Mouse (Mus musculus) bone marrow macrophage, adult 2 months (primary cell): ENCODE data around the gene Gm6793. TPM values are rescaled to one million over a fixed set of nuclear protein-coding genes. Genes with fewer than 3 reads are reported as not detected.

Experiments
- H3K27ac ChIP-seq: 2 replicates; pipeline ENCODE4 v1.5.1; 2012; ENCODE audit warnings: low read depth, low read length; ENCODE audit not compliant: insufficient read depth
- H3K4me1 ChIP-seq: 2 replicates; pipeline ENCODE4 v1.6.1; 2012; ENCODE audit warnings: low read length; ENCODE audit not compliant: control insufficient read depth, insufficient read depth
- H3K4me3 ChIP-seq: 2 replicates; pipeline ENCODE4 v1.5.1; 2012; ENCODE audit warnings: mild to moderate bottlenecking, low read length, moderate library complexity; ENCODE audit not compliant: insufficient read depth
- CTCF ChIP-seq: IDR thresholded peaks from 2 replicates; pipeline ENCODE4 v1.5.1; 2012; ENCODE audit warnings: low read depth, mild to moderate bottlenecking, low read length, moderate library complexity
- POLR2A ChIP-seq: IDR thresholded peaks from 2 replicates; pipeline ENCODE4 v1.6.1; 2012; ENCODE audit warnings: mild to moderate bottlenecking, low read depth, low read length, borderline replicate concordance
- polyA plus RNA-seq: library from polyadenylated mRNA; stranded (reverse); fragments of >200 nt; gene quantifications from 2 replicates; pipeline ENCODE4 v1.2.4, GENCODE M21; 2012; ENCODE audit not compliant: missing spikeins, insufficient read depth, insufficient read length

Gene Gm6793
- polyA plus RNA-seq, result not detected in 2 replicates

DNA sequence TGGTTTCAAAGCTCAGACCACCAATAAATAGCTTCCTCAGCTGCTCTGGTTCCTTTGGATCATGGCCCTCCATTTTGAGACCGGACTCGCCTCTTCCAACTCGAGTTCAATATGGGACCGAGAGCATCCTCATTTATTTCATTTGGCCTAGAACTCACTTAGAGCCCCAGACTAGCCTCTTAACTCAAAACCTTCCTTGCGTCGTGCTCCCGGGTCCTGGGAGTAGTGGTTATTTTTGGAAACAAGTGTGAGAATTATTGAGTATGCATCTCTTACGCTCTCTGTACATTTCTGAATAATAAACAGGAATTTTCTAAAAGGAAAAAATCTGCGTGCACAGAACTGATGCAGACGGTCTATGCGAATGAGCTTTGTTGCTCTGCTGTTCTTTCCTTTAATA is at the start of gene Gm6793:
Gene Gm6793 (minus strand): TSS at position 101 of the 400 bp plus-strand sequence.
- no peak for TF ChIP-seq POLR2A
- no peak for TF ChIP-seq CTCF

DNA sequence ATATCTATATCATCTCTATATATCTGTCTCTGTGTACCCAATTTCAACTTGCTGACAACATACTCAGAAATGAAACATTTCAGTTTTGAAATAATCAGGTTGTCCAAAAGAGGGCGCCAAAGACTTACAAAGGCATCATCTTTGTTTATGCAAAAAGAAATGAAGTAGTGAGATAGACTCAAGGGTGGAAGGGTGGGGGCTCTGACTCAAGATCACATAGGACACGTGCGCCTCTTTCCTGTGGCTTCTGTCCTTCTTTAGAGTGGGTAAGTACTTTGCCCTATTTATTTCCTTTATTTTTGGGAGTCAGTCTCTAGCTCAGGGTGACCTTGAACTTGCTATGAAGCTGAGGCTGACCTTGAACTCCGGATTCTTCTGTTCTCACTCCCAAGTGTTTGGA is 46.5 kb upstream of the Gm6793 start:
- no peak for TF ChIP-seq CTCF
- TF ChIP-seq POLR2A, result no peak
- H3K4me3 ChIP-seq, result no peak overlapping the region
- H3K27ac ChIP-seq, result no peak overlapping the region
- no peaks in the 10 kb centered on the region for H3K4me1 ChIP-seq

More for the DNA sequence above, at the start of gene Gm6793:
- no peak within 1 kb of the TSS for H3K27ac ChIP-seq
- no peak within 1 kb of the TSS for H3K4me3 ChIP-seq
- peaks cover 7% of the 10 kb centered on the region for H3K4me1 ChIP-seq

DNA sequence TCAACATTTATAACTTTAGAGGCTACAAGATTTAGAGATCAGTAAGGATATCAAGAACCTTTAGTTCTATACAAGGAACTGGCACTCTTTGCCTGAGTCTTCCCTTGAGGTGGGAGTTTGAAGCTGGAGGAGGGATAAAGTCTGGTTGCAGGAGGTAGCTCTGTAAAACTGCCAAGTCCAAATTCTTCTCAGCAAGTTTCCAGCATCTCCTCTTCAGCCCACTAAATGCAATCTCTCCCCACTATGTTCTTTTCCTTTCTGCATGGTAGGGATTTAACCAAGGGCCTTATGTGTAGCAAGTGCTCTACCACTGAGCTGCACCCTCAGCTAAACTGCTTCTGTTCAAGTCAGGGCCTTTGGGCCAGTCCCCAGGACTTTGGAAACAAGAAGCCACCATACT is 39.6 kb upstream of the Gm6793 start:
- no peak overlapping the region for H3K4me3 ChIP-seq
- no peak overlapping the region for H3K27ac ChIP-seq
- TF ChIP-seq POLR2A (no peak), CTCF (no peak)
- no peaks in the 10 kb centered on the region for H3K4me1 ChIP-seq

DNA sequence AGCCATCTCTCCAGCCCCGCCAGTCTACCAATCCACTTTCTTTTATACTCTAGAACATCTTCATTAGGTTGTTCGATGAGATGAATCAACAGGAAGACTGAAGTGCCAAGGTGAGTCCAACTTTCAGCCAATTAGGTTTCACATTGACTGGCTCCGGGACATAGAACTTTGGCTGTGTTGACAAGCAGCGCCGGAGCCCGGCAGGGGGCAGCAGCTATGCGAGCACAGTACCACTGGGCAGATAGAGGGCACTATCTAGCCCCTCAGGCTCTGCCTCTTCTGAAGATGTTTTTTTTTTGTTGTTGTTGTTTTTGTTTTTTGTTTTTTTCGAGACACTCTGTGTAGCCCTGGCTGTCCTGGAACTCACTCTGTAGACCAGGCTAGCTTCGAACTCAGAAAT is 36.7 kb upstream of the Gm6793 start:
- Histone ChIP-seq H3K4me3 (no peak overlapping the region), H3K4me1 (no peaks in the 10 kb centered on the region), H3K27ac (no peak overlapping the region)
- TF ChIP-seq POLR2A (no peak), CTCF (no peak)

DNA sequence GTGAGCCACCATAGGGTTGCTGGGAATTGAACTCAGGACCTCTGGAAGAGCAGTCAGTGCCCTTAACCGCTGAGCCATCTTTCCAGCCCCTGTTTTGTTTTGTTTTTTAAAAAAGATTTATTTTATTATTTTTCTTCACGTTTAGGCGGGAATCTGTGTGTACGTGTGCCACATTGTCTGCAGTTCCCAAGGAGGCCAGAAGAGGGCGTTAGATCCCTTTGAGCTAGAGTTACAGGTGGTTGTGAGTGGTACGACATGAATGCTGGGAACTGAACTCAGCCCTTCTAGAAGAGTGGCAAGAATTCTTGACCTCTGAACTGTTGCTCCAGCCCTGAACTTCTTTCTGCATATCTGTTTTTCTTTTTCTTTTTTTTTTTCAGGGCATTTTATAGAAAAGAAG is 35.1 kb upstream of the Gm6793 start:
- H3K27ac ChIP-seq, result no peak overlapping the region
- H3K4me3 ChIP-seq, result no peak overlapping the region
- H3K4me1 ChIP-seq, result no peaks in the 10 kb centered on the region
- no peak for TF ChIP-seq CTCF
- no peak for TF ChIP-seq POLR2A

DNA sequence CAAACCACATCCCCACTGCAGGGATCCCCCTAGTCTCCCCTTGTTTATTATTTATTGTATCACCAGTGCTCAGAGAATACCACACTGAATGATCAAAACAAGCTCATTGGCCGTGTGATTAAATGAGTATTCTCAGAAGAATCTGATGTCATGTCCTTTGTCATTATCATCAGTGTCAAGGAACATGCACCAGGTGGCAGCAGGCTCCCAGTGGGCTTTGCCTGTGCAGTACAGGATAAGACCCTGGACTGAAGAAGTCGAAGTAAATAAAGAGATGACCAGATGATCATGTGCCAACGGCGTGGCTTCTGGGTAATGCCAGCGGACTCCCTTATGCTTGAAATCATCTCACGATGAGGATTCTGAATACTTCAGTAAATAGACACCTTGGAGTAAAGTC is 33.5 kb upstream of the Gm6793 start:
- TF ChIP-seq CTCF (no peak), POLR2A (no peak)

DNA sequence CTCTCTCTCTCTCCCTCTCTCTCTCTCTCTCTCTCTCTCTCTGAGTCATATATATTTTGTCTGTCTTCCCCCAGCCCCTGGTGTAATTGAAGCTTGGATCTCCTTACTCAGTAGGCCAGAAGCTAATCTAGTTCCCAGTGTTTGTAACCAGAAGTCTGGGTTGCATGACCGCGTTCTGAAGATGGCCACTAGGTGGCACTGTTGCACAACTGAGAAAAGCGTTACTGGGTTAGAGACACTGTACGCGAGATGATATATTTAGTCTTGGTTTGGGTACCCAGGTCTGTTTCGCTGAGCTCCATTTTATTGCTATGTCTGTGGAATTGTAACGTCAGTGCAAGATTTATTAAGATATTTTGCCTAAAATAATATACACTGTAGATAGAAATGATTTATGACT is 31.1 kb upstream of the Gm6793 start:
- H3K27ac ChIP-seq, result no peak overlapping the region
- no peak overlapping the region for H3K4me3 ChIP-seq
- H3K4me1 ChIP-seq, result no peaks in the 10 kb centered on the region
- peak; percentile 30; the same call in 1 of the 2 replicates for TF ChIP-seq CTCF
- TF ChIP-seq POLR2A, result no peak

More for the DNA sequence above, 33.5 kb upstream of the Gm6793 start:
- Histone ChIP-seq H3K4me1 (no peaks in the 10 kb centered on the region), H3K27ac (no peak overlapping the region), H3K4me3 (no peak overlapping the region)

DNA sequence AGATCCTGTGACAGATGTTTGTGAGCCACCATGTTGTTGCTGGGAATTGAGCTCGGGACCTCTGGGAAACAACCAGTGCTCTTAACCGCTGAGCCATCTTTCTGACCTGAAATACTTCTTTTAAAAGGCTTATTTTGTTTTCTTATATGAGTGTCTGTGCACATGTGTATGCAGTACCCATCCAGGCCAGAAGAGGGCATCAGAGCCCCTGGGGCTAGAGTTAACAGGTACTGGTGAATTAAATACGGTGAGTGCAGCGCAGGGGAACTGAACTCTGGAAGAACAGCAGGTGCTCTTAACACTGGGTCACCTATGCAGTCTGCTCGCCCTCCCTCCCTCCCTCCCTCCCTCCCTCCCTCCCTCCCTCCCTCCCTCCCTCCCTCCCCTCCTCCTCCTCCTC is 30.3 kb upstream of the Gm6793 start:
- H3K4me1 ChIP-seq, result no peaks in the 10 kb centered on the region
- no peak overlapping the region for H3K4me3 ChIP-seq
- TF ChIP-seq POLR2A (no peak), CTCF (peak; percentile 24; the same call in 1 of the 2 replicates)
- no peak overlapping the region for H3K27ac ChIP-seq

DNA sequence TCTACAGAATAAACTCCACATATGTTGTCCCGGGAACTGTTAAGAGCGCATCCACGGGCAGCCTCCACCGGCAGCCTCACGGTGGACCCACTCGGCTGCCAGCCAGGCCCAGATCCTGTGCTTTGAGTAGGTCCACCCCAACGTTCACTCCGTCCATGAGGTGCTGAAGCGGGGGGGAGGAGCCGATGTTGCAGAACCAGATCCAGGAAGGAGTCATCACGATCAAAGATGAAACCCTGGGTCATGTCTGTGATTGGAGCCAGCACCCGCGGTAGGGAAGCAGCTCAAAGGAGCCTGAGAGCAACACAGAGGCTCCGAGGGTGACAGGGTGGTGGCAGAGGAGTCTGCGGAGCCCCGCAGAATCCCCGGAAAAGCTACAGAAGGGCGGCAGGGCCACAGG is 22.7 kb upstream of the Gm6793 start:
- Histone ChIP-seq H3K27ac (no peak overlapping the region), H3K4me1 (no peaks in the 10 kb centered on the region), H3K4me3 (no peak overlapping the region)
- TF ChIP-seq POLR2A, result no peak
- TF ChIP-seq CTCF, result no peak

DNA sequence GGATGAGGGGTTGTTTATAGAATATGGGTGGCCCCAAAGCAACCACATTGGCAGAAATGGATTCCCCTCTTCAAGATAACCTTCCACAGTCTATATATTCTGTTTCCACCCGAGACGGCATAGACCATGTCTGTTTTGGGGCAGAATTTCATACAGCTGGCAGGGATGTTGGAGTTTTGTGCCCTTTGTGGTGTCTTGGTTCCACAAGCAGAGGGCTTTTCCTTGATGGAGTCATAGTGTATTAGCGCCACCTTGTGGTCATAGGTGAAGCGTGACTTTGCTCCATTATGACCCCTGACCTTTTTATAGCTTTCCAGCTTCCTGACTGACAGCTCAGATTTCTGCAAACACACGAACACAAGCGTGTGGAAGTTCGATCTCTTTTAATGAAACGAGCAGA is 19.8 kb upstream of the Gm6793 start:
- TF ChIP-seq POLR2A, result no peak
- no peak for TF ChIP-seq CTCF
- 0 out of 2 replicates have a peak, but pooled peaks cover 4% of the 10 kb centered on the region for H3K4me1 ChIP-seq
- H3K27ac ChIP-seq, result no peak overlapping the region
- no peak overlapping the region for H3K4me3 ChIP-seq

DNA sequence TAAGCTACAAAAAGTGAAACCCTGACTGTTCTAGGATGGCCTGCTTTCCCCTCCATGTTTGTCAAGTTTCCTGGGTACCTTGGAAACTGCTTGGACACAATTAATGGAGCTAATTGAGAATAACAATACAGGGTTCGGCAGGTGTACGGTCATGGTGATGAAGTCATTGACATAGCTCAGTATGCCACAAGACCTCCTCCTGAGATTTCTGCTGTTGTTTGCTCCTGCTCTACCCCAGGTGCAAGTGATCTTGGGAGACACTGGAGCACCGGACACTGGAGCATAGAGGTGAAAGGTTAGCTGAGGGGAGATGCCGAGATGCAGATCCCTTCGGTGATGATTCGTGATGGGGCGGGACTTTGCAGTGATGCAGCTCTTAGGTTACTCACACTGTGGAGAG is 18.2 kb upstream of the Gm6793 start:
- Histone ChIP-seq H3K27ac (no peak overlapping the region), H3K4me1 (0 out of 2 replicates have a peak, but pooled peaks cover 6% of the 10 kb centered on the region), H3K4me3 (no peak overlapping the region)
- TF ChIP-seq CTCF (no peak), POLR2A (no peak)
